Mouse (Mus musculus) MEL (cell line): ENCODE measurements around the gene Mthfd2.

Source experiments
- E2F4 ChIP-seq: IDR thresholded peaks from 2 replicates; pipeline ENCODE4 v1.6.1; 2011; ENCODE audit warnings: low read depth, low read length, improper control_type of control experiment, borderline replicate concordance
- EP300 ChIP-seq, 2 experiments: IDR thresholded peaks; 2 replicates each; pipeline ENCODE4 v1.6.1; 2011; ENCODE audit warnings: improper control_type of control experiment in 2 of 2, low read length in 2 of 2, low read depth in 1 of 2, mild to moderate bottlenecking in 1 of 2
- MAX ChIP-seq: IDR thresholded peaks from 2 replicates; pipeline ENCODE4 v1.6.1; 2011; ENCODE audit warnings: low read length, improper control_type of control experiment
- MAZ ChIP-seq: IDR thresholded peaks from 2 replicates; pipeline ENCODE4 v1.6.1; 2012; ENCODE audit warnings: low read depth, mild to moderate bottlenecking, inconsistent platforms, low read length, improper control_type of control experiment
- POLR2A ChIP-seq, 2 experiments: IDR thresholded peaks; 2 replicates each; pipeline ENCODE4 v1.6.1; 2011 to 2012; ENCODE audit warnings: low read length in 2 of 2, mild to moderate bottlenecking in 2 of 2, control low read depth in 1 of 2, improper control_type of control experiment in 1 of 2, low read depth in 1 of 2, moderate library complexity in 1 of 2; ENCODE audit not compliant: control insufficient read depth in 1 of 2, insufficient read depth in 1 of 2, poor library complexity in 1 of 2
- TCF12 ChIP-seq: IDR thresholded peaks from 2 replicates; pipeline ENCODE4 v1.6.1; 2014; ENCODE audit warnings: low read depth, mild to moderate bottlenecking, inconsistent platforms, low read length, improper control_type of control experiment, moderate library complexity
- UBTF ChIP-seq: IDR thresholded peaks from 2 replicates; pipeline ENCODE4 v1.6.1; 2012; ENCODE audit warnings: low read depth, mild to moderate bottlenecking, inconsistent platforms, low read length, improper control_type of control experiment, moderate library complexity, borderline replicate concordance; ENCODE audit not compliant: insufficient read depth
- USF1 ChIP-seq: IDR thresholded peaks from 2 replicates; pipeline ENCODE4 v1.6.1; 2014; ENCODE audit warnings: low read depth, mild to moderate bottlenecking, inconsistent platforms, low read length, improper control_type of control experiment, moderate library complexity

GRCm38 (mm10) chr6:83267616-83268015 lies 58.1 kb downstream of the Mthfd2 start:
- TF ChIP-seq E2F4: no peak
- no peak for TF ChIP-seq MAX
- TF ChIP-seq POLR2A (IDR thresholded peaks at IDR 0.05; ENCODE audit: control insufficient read depth in 1 of 2, insufficient read depth in 1 of 2, low read depth in 1 of 2, low read length in 2 of 2, poor library complexity in 1 of 2): no peak
- no peak for TF ChIP-seq USF1
- TF ChIP-seq EP300 (IDR thresholded peaks at IDR 0.05; ENCODE audit: low read depth in 1 of 2, low read length in 2 of 2): no peak
- no peak for TF ChIP-seq TCF12
- TF ChIP-seq MAZ: no peak
- TF ChIP-seq UBTF: no peak
